Mouse (Mus musculus): ENCODE measurements around the gene Brpf1.

DNA sequence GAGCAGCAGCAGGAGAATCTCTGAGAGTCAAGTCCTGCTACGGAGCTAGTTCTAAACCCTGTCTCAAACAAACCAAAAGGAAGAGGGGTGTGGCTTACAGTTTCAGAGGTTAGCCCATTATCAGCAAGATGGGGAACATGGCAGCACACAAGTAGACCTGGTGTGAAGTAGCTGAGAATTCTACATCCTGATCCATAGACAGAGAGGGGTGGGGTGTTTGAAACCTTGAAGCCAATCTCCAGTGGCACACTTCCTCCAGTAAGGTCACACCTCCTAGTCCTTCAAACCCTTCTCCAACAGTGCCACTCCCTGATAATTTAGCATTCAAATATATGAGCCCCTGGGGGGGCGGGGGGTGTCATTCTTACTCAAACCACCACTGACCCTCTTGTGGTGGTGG, 10.9 kb upstream of the Brpf1 start:
- TF ChIP-seq POLR2A (IDR thresholded peaks at IDR 0.05; ENCODE audit: low read depth, low read length) (no peak), CTCF (IDR thresholded peaks at IDR 0.05; ENCODE audit: extremely low read depth, insufficient read depth, insufficient read length, insufficient replicate concordance) (no peak)
